Mouse (Mus musculus): Measurements from ENCODE around the gene Gm28035. TPM values are rescaled to one million over a fixed set of nuclear protein-coding genes. Genes with fewer than 3 reads are reported as not detected.
A peak's percentile ranks its signal among the peaks of the same experiment; 100 is the strongest.

Gm28035 gene
- polyA plus RNA-seq, 1 experiment, result 1.5 TPM

DNA sequence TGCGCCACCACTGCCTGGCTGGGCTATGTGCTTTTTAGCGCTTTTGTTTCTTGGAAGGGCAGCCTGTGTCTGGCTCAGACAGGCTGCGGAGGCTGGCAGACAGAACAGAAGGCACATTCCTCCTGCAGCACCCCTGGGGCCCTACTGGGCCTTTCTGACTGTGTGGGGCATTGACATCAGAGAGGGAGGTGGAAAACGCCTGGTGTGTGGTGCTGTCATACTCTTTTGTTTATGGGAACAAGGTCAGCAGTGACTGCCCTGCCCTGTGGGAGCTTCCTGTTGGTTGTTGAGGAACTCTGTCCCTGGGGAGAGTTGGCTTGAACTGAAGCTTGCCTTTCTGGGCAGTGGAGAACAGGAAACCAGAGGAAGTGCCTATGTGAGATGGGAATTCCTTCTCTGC lies 2.1 kb downstream of the Gm28035 start:
- TF ChIP-seq CTCF (IDR thresholded peaks at IDR 0.05; ENCODE audit: low read depth, low read length) (no peak), EP300 (IDR thresholded peaks at IDR 0.05; ENCODE audit: insufficient read depth, low read depth, low read length) (0 out of 2 replicates have a peak, but pooled peaks have one; percentile 52)
- H3K4me3 ChIP-seq (ENCODE audit: low read depth, low read length), result no peak overlapping the region
- no peaks in the 10 kb centered on the region; the same call in 1 of the 2 replicates for H3K36me3 ChIP-seq (ENCODE audit: control insufficient read depth, insufficient read depth, low read length, poor library complexity, severe bottlenecking)

DNA sequence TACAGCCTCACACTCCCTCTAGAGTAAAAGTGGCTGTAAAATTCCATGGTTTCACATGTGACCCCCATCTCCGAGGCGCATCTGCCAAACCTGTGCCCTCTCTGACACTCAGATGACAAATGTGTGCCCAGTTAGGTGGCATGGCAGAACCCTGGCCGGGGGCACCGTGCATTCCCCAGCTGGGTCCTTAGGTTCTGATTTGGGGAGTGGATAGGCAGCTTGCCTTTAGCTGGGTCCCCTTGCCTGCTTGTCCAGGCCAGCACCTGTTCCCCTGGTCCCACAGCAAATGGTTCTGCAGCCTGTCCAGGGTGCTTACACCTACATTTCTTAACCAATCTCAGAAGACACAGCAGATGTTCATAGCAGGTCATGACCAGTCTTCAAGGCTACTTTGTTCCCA lies 3.0 kb downstream of the Gm28035 start:
- no peak overlapping the region for H3K9ac ChIP-seq (ENCODE audit: low read depth, poor library complexity, severe bottlenecking)
- no peaks in the 10 kb centered on the region for H3K4me1 ChIP-seq (ENCODE audit: control insufficient read depth, insufficient read depth, low read length)
- no peaks in the 10 kb centered on the region for H3K9me3 ChIP-seq (replicated peaks; ENCODE audit: control insufficient read depth, insufficient read depth, low read length, poor library complexity, severe bottlenecking)
- H3K36me3 ChIP-seq (ENCODE audit: control insufficient read depth, insufficient read depth, low read length, poor library complexity, severe bottlenecking), result no peaks in the 10 kb centered on the region; the same call in 1 of the 2 replicates
- TF ChIP-seq POLR2A (IDR thresholded peaks at IDR 0.05; ENCODE audit: insufficient read depth, low read length), result no peak
- TF ChIP-seq CTCF (IDR thresholded peaks at IDR 0.05; ENCODE audit: low read depth, low read length), result no peak
- TF ChIP-seq EP300 (IDR thresholded peaks at IDR 0.05; ENCODE audit: insufficient read depth, low read depth, low read length), result no peak
- H3K27me3 ChIP-seq (ENCODE audit: control insufficient read depth, insufficient read depth, low read length, poor library complexity, severe bottlenecking), result no peaks in the 10 kb centered on the region
- no peak overlapping the region for H3K4me3 ChIP-seq (ENCODE audit: low read depth, low read length)
- H3K27ac ChIP-seq (ENCODE audit: insufficient read depth, low read length), result peak overlapping the region; percentile 21; the same call in 1 of the 2 replicates

More for the DNA sequence above, 2.1 kb downstream of the Gm28035 start:
- Histone ChIP-seq H3K27me3 (ENCODE audit: control insufficient read depth, insufficient read depth, low read length, poor library complexity, severe bottlenecking) (no peaks in the 10 kb centered on the region), H3K27ac (ENCODE audit: insufficient read depth, low read length) (peak overlapping the region; percentile 62), H3K9ac (ENCODE audit: low read depth, poor library complexity, severe bottlenecking) (no peak overlapping the region), H3K9me3 (replicated peaks; ENCODE audit: control insufficient read depth, insufficient read depth, low read length, poor library complexity, severe bottlenecking) (no peaks in the 10 kb centered on the region), H3K4me1 (ENCODE audit: control insufficient read depth, insufficient read depth, low read length) (no peaks in the 10 kb centered on the region)

DNA sequence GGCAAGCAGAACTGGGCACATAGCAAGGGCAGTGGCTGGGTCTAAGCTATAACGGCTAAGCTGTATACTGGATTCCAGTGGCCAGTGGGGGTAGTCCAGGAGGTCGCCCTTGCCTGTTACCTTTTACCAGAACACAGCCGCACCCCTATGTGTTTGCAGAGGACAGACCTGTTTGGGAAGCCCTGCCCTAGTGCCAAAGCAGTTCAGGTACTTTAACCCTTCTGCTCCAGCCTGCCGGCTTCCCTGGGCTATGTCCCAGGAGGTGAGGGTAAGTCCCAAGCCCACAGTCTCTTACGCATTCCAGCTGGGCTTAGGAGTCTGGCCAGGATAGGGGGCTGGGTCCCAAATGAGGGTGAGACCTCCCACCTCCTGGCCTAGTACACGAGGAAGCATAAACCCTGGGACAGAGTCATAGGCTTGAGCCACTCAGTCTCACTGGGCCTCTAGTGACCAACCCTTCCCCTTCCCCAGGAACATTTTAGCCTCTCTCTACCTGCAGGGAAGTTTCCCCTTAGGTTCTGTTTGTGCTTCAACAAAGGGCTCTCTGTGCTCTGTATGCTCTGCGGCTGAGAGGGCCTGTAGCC lies 4.3 kb downstream of the Gm28035 start:
- no peaks in the 10 kb centered on the region; the same call in 1 of the 2 replicates for H3K36me3 ChIP-seq (ENCODE audit: control insufficient read depth, insufficient read depth, low read length, poor library complexity, severe bottlenecking)
- H3K4me1 ChIP-seq (ENCODE audit: control insufficient read depth, insufficient read depth, low read length), result no peaks in the 10 kb centered on the region
- H3K4me3 ChIP-seq (ENCODE audit: low read depth, low read length), result no peak overlapping the region
- H3K27me3 ChIP-seq (ENCODE audit: control insufficient read depth, insufficient read depth, low read length, poor library complexity, severe bottlenecking), result no peaks in the 10 kb centered on the region
- no peak overlapping the region for H3K27ac ChIP-seq (ENCODE audit: insufficient read depth, low read length)
- no peak overlapping the region for H3K9ac ChIP-seq (ENCODE audit: low read depth, poor library complexity, severe bottlenecking)
- TF ChIP-seq CTCF (IDR thresholded peaks at IDR 0.05; ENCODE audit: low read depth, low read length) (no peak), POLR2A (IDR thresholded peaks at IDR 0.05; ENCODE audit: insufficient read depth, low read length) (no peak), EP300 (IDR thresholded peaks at IDR 0.05; ENCODE audit: insufficient read depth, low read depth, low read length) (no peak)
- no peaks in the 10 kb centered on the region for H3K9me3 ChIP-seq (replicated peaks; ENCODE audit: control insufficient read depth, insufficient read depth, low read length, poor library complexity, severe bottlenecking)

DNA sequence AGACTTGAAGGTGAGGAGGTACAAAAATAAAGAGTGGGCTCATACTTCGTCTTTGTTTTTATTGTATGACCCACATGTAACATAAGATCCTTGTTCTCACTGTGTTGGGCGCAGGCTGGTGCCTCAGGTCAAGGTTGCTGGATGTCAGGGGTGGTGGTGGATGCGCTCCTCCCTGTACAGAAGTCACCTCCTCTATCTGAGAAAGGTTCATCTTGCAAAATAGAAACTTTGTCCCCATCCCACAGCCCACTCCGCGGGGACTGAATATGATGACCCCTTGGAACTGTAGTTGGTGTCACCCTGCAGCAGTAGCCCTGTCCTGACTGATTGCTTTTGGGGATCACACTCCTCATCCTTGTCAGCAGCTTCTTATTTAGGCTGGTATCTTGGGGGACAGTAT lies 6.7 kb downstream of the Gm28035 start:
- no peak overlapping the region for H3K9ac ChIP-seq (ENCODE audit: low read depth, poor library complexity, severe bottlenecking)
- TF ChIP-seq EP300 (IDR thresholded peaks at IDR 0.05; ENCODE audit: insufficient read depth, low read depth, low read length), result no peak
- no peak overlapping the region for H3K27ac ChIP-seq (ENCODE audit: insufficient read depth, low read length)
- H3K9me3 ChIP-seq (replicated peaks; ENCODE audit: control insufficient read depth, insufficient read depth, low read length, poor library complexity, severe bottlenecking), result no peaks in the 10 kb centered on the region
- H3K4me1 ChIP-seq (ENCODE audit: control insufficient read depth, insufficient read depth, low read length), result peaks cover 2% of the 10 kb centered on the region
- H3K27me3 ChIP-seq (ENCODE audit: control insufficient read depth, insufficient read depth, low read length, poor library complexity, severe bottlenecking), result no peaks in the 10 kb centered on the region
- no peak overlapping the region for H3K4me3 ChIP-seq (ENCODE audit: low read depth, low read length)
- no peaks in the 10 kb centered on the region for H3K36me3 ChIP-seq (ENCODE audit: control insufficient read depth, insufficient read depth, low read length, poor library complexity, severe bottlenecking)

DNA sequence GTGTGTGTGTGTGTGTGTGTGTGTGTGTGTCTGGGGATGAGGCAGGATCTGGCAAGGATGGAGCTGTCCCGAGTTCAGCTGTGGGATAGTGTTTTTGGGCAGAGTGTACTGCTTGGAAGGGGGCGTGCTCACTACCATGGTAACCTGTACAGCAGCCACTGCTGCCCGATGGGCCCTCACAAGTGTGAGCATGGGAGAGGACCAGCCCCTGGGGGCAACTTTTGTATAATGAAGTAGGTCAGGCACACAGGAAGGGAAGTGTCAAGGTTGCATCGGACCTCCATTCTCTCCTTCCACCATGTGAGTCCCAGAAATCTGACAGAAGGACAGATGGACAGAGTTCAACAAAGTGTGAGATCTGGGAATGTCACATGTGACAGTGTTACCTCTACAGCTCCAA lies 7.3 kb downstream of the Gm28035 start:
- Histone ChIP-seq H3K27me3 (ENCODE audit: control insufficient read depth, insufficient read depth, low read length, poor library complexity, severe bottlenecking) (no peaks in the 10 kb centered on the region), H3K4me1 (ENCODE audit: control insufficient read depth, insufficient read depth, low read length) (peaks cover 2% of the 10 kb centered on the region), H3K9ac (ENCODE audit: low read depth, poor library complexity, severe bottlenecking) (no peak overlapping the region), H3K9me3 (replicated peaks; ENCODE audit: control insufficient read depth, insufficient read depth, low read length, poor library complexity, severe bottlenecking) (no peaks in the 10 kb centered on the region), H3K36me3 (ENCODE audit: control insufficient read depth, insufficient read depth, low read length, poor library complexity, severe bottlenecking) (no peaks in the 10 kb centered on the region), H3K4me3 (ENCODE audit: low read depth, low read length) (no peak overlapping the region), H3K27ac (ENCODE audit: insufficient read depth, low read length) (no peak overlapping the region)
- TF ChIP-seq CTCF (IDR thresholded peaks at IDR 0.05; ENCODE audit: low read depth, low read length) (no peak), EP300 (IDR thresholded peaks at IDR 0.05; ENCODE audit: insufficient read depth, low read depth, low read length) (no peak), POLR2A (IDR thresholded peaks at IDR 0.05; ENCODE audit: insufficient read depth, low read length) (no peak)

DNA sequence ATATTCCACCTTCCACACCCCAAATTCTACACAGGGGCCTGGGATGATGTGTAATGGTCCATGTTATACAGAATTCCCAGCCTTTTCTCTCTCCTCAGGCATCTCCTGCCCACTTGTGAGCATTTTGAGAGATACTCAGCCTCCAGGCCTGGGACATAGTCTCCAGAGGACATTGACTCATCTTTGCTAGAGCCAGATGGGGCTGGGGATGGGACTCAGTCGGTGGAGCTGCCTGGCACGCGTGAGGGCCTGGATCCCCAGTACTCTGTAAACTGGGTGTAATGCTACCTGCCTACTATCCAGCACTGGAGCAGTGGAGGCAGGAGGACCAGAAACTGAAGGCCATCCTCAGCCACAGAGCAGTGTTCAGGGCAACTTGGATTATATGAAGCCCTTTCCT lies 8.8 kb downstream of the Gm28035 start:
- H3K4me3 ChIP-seq (ENCODE audit: low read depth, low read length), result no peak overlapping the region
- TF ChIP-seq POLR2A (IDR thresholded peaks at IDR 0.05; ENCODE audit: insufficient read depth, low read length) (no peak), EP300 (IDR thresholded peaks at IDR 0.05; ENCODE audit: insufficient read depth, low read depth, low read length) (no peak), CTCF (IDR thresholded peaks at IDR 0.05; ENCODE audit: low read depth, low read length) (no peak)
- H3K27ac ChIP-seq (ENCODE audit: insufficient read depth, low read length), result no peak overlapping the region
- H3K9ac ChIP-seq (ENCODE audit: low read depth, poor library complexity, severe bottlenecking), result no peak overlapping the region
- no peaks in the 10 kb centered on the region for H3K27me3 ChIP-seq (ENCODE audit: control insufficient read depth, insufficient read depth, low read length, poor library complexity, severe bottlenecking)
- H3K36me3 ChIP-seq (ENCODE audit: control insufficient read depth, insufficient read depth, low read length, poor library complexity, severe bottlenecking), result no peaks in the 10 kb centered on the region
- H3K4me1 ChIP-seq (ENCODE audit: control insufficient read depth, insufficient read depth, low read length), result peaks cover 4% of the 10 kb centered on the region
- no peaks in the 10 kb centered on the region for H3K9me3 ChIP-seq (replicated peaks; ENCODE audit: control insufficient read depth, insufficient read depth, low read length, poor library complexity, severe bottlenecking)
